Mouse (Mus musculus) heart, postnatal 4 days (tissue): ENCODE results near the gene Eid3. TPM values are rescaled to one million over a fixed set of nuclear protein-coding genes. Genes with fewer than 3 reads are reported as not detected.

ENCODE experiments used
- DNase-seq: peaks from one replicate; pipeline ENCODE4 v3.0.0; 2021
- total RNA-seq, 2 experiments: library from RNA; stranded (reverse); gene quantifications; 2 replicates each; pipeline ENCODE4 v1.2.3; 2021

Eid3 gene
- total RNA-seq, 2 experiments from 2014 or later: 2.0 to 2.5 TPM

DNA sequence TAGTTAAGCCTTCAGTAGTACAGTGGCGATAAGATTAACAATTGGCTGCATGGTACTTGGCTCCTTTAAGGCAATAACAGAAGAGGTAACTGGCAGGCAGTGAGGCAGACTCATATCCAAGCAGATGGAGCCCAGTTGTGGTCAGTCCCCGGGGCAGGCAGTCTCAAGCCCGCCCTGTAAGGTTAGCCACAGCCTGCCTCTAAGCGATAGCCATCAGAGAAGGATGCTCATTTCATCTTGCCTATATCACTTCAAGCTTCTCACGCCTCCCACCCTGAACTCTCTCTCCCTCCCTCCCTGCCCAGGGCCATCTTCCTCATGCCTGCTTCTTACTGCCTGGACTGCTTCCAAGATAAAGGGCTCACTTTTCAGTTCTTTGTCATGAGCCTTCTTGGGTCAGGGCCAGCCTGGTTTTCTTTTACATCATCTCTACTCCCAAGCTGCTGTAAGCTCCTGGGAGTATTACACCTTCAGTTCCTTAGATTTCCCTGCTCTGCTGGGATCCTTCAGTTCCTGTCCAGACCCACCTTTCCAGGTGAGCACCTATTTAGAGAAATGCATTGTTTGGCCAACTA lies 3.2 kb upstream of the Eid3 start:
- no peak for DNase-seq

DNA sequence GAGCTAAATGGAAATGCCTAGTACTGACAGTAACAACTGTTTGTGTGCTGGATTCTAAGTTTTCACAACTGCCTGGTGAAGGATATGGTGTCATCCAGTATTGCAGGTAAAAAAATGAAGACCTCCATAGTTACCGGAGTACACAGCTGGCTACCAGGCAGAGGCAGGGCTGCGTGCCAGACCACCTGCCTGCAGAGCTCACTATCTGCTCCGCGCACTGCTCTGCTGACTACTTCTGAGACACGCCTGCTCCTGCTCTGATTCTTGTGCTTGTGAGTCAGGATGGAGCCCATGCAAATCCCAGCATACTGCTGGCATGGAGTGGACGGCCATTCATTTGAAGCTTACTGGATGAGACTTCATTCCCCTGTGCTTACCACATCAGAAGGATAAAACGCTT lies 2.6 kb upstream of the Eid3 start:
- DNase-seq: no peak

DNA sequence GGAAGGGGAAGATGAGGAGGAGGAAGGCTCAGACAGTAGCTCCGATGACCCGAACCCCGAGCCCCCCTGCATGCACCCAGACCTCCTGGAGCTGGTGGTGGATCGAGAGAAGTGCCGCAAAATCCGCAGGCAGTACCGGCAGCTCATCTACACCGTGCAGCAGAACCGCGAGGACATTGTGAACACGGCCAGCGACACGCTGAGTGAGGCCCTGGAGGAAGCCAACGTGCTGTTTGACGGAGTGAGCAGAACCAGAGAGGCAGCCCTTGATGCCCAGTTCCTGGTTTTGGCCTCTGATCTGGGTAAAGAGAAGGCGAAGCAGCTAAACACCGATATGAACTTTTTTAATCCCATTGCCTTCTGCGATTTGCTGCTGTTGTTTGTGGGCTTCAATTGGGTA lies 406 bp downstream of the Eid3 start:
- DNase-seq: no peak

DNA sequence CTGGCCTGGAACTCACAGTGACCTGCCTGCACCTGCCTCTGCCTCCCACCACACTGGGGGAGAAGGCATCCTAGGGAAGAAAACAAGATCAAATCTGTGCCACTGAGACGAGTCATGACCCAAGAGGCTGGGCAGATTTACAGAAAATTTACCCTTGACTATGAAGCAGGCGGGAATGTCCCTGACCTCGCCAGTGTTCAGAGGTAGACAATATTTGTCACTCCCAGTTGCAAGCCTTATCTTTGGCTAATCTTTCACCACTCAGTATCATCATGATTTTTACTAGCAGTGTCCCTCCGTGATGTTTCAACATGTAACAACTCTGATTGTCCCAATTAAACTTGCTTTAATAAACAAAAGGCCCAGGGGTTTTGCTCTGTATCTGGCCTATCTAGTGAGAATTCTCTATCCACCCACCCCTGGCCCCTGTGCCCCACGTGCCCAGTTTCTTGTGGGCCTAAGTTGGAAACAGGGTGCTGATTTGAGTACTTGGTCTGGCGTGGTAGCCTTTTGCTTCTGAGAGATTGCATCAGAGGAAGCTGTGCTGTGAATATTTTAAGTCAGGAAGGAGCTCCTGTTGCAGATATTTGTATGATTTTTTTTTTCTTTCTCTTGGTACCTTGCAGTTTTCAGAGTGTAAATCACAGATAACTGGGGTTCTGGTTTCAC lies 2.1 kb downstream of the Eid3 start:
- DNase-seq: no peak

DNA sequence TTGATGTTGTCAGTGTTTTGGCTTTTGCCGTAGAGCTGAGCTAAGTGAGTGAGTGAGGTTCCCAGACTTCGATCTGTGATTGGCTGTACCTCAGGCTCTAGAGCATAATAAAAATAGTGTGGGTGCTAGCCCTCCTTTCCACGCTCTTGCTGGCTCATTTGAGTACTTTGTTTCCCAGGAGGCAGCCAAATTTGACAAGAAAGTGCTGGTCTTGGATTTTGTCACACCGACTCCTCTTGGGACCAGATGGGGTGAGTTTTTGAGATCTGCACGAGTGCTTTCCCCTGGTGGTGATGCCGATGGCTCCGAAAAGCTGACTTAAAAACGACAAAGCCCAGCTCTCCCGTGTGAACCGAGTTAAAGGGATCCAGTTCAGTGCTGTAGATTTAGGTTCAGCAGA lies 9.0 kb downstream of the Eid3 start:
- no peak for DNase-seq

DNA sequence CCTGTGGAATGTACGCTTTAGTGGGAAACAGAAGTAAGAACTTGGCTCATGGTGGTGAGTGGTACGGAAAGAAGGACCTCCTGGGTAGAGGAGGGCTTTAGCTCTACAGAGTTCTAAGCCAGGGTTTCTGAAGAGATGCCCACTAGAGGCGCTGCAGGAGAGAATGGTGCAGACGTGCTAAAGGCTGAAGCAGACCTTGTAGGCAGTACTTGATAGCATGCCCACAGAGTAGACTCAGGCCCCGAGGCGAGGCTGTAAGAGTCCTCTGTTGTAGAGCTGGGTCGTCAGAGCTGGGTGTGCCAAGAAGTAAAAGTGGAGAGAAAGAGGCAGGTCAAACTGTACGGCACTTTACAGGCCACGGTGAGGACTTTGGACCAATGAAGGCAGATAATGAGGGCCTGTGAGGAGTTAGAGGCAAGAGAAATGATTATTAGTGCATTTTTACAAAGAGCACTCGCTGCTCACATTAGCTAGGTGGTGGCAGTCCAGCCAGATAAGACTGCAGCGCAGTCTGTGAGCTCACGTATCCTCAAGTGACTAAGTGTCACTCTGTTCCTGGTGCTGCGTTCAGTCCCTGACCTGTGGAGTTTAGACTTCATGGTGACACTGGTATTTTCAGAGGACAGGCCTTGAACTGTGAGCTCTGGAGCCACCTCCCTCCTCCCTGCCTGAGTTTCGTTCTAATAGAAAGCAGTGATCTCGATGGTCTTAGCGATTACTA lies 9.8 kb downstream of the Eid3 start:
- DNase-seq: peak; percentile 40

DNA sequence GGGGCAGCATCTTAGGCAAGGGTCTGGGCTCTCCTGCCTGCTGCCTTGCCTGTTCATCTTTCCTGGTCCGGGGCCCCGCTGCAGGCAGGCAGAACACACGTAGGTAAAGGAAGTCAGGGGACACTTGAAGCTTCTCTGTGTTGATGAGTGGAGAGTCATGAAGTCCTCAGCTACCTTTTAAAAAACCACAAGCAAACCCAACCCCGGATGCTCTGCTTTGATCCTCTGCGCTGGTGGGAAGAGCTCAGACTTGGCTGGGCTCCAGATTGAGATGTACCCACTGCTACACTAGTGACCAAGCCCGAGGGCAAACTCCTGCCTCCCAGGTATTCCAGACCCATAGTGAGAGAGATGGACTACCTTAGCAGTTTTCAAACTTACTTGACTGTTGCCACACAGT lies 20.9 kb downstream of the Eid3 start:
- no peak for DNase-seq

DNA sequence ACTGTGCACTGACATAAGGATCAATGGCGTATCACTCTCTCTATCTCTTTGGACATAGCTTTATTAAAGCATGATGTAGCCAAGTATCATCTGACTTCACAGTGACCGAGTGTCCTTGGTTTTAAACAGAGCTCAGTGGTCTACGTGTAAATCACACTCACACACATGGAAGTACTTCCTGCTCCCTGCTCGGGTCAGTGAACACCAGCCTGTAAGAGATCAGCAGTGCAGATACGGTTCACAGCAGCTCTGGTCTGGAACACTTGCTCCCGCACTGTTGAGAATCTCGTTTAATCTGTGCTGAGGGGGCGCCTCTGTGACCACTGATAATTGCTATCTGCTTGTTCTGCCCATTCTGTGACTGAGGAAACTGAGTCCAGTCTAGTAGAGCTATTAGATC lies 22.1 kb downstream of the Eid3 start:
- no peak for DNase-seq

DNA sequence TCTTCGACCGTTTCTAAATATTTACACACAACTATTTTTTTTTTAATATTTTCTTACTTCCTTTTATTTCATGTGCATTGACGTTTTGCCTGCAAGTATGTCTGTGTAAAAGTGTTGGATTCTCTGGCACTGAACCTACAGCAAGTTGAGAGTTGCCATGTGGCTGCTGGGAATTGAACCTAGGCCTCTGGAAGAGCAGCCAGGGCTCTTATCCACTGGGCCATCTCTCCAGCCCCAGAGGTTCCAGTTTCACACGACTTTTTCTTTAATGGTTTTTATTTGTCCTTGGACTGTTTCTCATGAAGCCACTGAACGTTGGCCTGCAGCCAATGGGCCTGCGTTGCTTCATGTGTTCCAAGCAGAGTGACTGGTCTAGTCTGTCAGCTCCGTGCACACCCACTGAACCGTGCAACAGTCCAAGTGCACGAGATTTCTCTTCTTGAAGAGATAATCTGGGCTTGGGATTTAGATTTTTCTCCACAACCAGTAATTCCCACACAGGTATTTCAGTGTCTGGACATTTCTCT lies 23.1 kb downstream of the Eid3 start:
- DNase-seq: peak; percentile 79

DNA sequence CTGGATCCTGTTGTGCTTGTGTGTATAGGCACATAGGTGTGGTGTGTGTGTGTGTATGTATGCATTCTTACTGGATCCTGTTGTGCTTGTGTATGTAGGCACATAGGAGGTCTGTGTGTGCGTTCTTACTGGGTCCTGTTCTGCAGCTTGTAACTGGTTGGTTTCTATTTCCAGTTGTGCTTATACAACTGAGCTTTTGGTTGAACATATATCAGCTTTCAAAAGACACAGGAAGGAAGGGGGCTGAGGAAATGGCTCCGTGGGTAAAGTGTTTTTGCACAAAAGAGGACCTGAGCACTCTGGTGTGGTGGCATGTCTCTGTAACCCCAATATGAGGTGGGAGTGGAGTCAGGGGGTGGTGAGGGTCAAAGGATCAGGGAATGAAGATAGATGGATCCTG lies 24.5 kb downstream of the Eid3 start:
- DNase-seq: no peak

DNA sequence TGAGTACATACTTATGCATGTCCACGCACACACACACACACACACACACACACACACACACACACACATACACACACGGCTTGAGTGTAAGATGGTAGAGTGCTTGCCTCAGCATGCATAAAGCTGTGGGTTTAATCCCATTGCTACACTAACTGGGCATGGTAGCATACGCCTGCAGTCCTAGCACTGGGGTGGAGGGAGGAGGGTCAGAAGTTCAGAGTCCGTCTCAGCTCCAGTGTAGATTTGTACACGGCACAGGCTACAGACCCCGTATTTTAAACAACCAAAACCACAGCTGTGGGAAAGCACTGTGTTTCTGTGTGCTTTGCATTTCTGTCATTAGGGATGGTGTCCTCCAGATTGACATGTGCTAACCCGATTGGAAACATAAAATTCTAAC lies 25.0 kb downstream of the Eid3 start:
- DNase-seq: no peak

DNA sequence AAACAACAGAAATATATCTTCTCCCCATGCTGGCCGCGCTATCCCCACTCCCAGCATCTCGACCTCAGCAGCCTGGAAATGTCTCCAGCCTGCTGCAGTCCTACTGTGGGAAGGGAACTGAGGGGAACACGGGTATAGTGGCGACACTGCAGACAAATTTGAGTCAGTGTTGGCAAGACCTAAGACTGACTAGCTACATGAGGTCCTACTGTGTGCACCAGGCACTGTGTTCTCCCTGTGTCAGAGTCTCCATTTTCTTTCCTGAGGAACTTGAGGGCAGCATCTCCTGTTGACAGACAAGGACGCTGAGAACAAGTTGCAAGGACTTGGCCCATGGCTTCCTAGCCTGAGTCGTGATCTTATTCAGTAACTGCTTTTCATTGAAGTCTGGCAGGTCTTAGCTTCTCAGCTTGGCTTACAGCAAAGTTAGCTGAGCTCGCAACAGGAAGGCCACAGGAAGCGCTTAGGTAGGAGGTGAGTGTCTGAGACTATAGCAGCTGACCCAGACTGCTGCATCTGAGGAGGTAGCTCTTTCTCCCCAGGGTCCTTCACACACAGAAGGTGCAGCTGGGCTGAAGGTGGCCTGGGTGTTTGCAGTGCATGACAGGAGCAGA lies 26.1 kb downstream of the Eid3 start:
- no peak for DNase-seq

DNA sequence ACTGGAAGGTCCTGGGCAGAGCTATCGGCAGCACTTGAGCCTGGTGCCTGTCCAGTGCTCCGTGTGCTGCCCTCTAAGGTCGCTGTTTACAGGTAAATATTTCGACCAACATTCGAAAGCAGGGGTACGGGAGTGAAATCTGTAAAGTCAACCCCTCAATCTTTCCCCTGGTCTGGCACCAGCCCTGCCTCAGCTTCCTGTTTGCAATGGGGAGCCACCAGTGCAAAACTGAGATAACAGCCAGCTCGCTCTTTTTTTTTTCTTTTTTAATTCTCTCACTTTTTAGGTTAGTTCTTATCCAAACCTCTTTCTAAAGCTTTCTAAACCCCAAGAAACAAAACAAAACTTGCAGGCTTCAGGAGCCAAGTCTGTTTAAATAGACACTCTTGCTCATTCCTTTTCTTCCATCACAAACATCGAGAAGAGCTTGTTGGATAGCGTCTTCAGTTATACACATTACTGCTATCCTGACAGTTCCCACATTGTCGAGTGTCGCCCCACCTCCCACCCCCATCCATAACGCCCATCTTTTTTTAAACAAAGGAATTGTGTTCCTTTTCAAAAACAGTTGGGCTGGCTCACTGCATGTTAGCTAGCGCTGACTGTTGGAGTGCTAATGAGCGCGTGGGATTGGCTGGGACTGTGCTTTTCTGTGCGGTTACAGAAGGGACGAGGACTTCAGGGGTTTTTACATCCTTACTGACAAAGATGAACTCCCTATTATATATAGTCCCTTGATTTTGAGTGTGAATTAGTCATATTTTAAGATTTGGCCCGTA lies 27.6 kb downstream of the Eid3 start:
- no peak for DNase-seq

DNA sequence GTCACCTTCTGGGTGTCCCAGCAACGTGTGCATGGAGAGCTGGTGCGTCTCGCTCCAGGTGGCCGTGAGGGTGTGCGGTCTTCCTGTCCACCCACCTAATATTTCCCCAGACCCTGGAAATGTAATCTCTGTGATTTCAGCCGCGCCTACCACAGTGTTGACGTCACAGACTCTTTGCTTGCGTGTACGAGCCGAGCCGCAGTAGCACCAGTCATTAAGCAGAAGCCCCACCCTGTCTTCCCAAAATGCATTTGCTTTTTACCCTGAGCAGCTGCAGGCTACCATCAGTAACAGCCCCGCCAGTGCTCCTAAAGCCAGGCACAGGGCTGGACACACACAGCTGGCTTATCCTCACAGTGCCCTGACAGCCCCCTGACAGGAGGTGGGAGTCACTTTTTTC lies 31.5 kb downstream of the Eid3 start:
- DNase-seq: no peak

DNA sequence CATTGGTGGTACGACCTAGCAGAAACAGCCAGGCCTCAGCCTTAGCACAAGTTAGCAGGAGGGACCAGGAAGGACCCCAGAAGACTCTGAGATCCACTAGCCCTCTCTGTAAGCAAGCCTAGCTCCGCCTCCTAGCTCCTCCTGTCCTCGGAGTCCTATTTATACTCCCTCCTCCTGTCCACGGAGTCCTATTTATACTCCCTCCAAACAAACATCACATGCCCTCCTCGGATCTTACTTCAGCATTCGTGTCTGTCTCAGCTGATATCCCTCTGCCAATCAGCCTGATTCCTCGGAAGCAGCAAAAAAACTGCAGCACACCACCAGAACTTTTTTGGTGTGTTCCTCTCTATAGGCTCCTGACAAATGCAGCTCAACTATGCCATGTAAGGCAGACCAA lies 32.5 kb downstream of the Eid3 start:
- DNase-seq: no peak

DNA sequence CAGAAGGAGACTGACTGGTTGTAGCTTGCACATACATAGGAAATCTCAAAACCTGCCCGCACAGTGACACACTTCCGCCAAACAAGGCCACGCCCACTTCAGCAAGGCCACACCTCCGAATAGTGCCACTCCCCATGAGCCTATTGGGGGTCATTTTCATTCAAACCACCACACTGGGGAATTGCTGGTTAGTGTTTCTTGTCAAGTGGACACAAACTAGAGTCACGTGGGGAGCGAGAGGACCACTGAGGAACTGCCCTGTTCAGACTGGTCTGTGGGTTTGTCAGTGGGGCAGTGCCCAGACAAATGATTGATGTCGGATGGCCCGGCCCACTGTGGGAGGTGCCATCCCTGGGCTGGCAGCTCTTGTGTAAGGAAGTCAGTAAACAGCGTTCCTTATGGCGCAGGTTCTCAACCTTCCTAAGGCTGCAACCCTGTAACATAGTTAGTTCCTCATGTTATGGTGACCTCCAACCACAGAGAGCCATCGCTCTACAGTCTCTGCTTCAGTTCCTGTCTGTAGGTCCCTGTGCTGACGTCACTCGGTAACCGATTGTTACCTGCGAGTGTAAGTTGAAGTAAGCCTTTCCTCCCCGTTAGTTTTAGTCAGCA lies 33.5 kb downstream of the Eid3 start:
- DNase-seq: no peak

DNA sequence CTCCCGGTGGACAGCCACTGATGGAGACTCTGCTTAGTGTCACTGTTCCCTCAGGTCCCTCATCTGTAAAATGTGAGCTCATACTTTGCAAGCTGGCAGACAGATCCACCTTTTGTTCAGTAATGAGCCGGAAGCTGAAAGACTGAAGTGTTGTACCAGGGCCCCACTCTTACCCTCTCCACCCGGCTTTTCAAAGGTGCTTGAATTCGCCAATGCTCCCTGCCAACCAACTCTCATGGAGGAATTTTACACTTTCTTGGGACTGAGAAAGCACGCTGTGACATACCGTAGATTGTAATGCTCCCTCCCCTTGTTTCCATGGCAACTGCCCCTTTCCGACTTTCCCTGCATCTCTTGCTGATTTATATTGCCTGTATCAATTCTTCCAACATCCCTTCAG lies 34.1 kb downstream of the Eid3 start:
- DNase-seq: no peak

DNA sequence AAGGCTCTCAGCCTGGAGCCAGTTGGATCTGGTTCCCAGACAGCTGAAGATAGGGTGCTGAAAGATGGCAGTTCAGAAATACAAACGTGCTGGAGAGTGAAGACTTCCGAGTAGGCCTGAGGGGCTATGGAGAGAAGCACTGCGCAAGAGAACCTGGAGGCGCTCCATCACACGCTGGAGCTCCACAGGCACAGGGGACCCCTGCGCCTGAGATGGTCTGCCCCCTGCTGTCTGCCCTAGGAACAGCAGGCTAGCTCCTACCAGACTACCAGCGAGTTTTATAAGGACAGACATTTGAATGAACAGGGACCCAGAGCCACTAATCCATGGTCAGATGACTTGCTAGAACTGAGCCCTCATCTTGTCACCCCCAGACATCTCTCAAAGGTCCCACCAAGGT lies 35.0 kb downstream of the Eid3 start:
- DNase-seq: peak; percentile 95

DNA sequence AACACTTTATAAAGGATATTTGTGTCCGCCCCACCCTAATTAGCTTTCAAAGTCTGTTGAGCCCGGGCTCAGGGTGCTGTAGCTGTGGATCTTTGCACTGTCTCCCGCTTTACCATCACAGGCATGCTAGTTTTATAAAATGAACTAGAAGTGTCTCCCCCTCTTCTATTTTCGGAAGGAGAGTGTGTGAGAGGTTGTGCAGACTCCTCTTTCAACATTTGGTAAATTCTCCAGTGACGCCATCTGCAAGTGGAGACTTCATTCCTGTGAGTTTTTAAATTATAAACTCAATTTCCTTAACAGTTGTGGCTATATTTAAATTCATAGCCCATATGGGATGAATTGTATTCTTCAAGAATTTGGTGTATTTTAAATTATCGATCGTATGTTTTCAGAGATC lies 42.1 kb downstream of the Eid3 start:
- no peak for DNase-seq

DNA sequence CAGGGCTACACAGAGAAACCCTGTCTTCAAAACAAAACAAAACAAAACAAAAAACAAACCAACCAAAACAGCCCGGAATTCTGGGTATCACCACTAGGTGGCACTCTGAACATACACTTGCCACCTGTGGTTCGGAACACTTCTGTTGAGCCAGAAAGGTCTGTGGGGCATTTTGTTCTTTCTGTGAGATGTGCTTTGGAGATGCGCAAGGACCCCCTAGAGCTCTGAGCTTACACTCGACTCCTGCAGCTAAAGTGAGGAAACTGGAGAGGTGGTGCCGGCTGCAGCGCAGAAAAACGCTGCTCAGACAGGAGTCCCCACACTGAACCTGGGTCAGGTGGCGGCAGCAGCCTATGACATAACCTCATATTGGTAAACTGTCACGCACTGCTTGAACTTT lies 43.0 kb downstream of the Eid3 start:
- DNase-seq: peak; percentile 79

DNA sequence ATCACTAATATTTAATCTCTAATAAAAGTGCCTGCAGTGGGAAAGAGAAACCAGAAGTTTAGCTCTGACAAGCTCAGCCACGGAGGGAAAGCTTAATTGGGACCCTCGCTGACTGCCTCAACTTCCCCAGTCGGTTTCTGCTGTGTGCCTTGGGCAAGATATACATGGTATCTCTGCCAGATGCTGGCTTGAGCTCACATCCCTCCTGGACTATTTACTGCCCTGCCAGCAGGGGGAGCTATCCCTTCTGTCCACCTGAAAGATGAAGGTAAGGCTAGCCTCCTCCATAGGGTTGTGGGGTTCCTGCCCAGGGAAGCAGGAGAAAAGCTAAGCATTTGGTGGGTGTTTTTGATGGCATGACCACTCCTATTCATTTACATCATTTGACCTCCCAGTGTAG lies 43.8 kb downstream of the Eid3 start:
- DNase-seq: no peak

DNA sequence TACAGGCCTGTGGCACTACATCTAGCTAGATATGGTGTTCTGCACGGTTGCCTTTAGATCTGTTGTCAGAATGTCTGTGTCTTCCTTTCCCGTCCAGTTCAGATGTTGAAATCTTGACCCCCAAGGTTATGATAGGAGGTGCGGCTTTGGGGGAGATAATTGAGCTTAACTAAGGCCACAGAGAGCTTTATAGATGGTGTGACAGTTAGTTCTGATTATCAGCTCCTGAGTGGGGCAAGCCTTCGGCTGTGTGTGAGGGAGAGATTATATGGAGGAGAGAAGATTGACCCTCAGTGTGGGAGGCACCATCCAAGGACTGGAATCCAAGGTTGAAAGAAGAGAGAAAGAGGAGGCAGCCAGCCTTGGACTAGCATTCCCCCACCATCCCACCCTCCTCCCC lies 46.8 kb downstream of the Eid3 start:
- DNase-seq: no peak
